Comparison of ENCODE assay signal across 7 mouse cellular contexts in genomic region chr14:54350773-54351541, GRCm38 (mm10). TPM values are rescaled to one million over a fixed set of nuclear protein-coding genes. Genes with fewer than 3 reads are reported as not detected.
DNase-seq lines count a peak whose midpoint lies in the region; TF ChIP-seq lines count a peak whose summit lies in the region.
"Not testable (repeated sequence)": the region's sequence is repeated elsewhere in the genome, so short reads cannot be mapped to it uniquely, and the experiment has no call there.

No protein-coding gene starts in this region.

- peak overlapping the region; percentile 30 for H3K4me2 ChIP-seq in myocyte (ENCODE audit: low read depth)

- not testable (repeated sequence) for TF ChIP-seq RAD21 in MEL (IDR thresholded peaks at IDR 0.05; ENCODE audit: low read depth, low read length)

- H3K79me2 ChIP-seq in MEL (ENCODE audit: control insufficient read depth, insufficient read depth, low read length, poor library complexity); myocyte (ENCODE audit: control insufficient read depth, insufficient read depth): not testable (repeated sequence)

- peak; percentile 48 for DNase-seq in CD4-positive helper T cell, adult 2 months (ENCODE audit: low read depth, low spot score)
- peak; percentile 60 for DNase-seq in MEL (ENCODE audit: low read depth, low spot score)
- DNase-seq in induced T-regulatory cell, adult 2 months (ENCODE audit: low read depth) = peak; percentile 74
- peak; percentile 46 to 62 for DNase-seq in spleen, adult 2 months (ENCODE audit: low read depth in 1 of 2, low spot score in 2 of 2)
- peak; percentile 36 for DNase-seq in thymus, postnatal 0 days (ENCODE audit: low spot score)

- peak overlapping the region; percentile 20 for H3K9ac ChIP-seq in MEL (ENCODE audit: control insufficient read depth, low read depth, low read length, poor library complexity, severe bottlenecking)

- not testable (repeated sequence) for H3K27ac ChIP-seq in MEL (ENCODE audit: control insufficient read depth, low read depth, low read length); bone marrow macrophage, adult 2 months (ENCODE audit: insufficient read depth, low read depth, low read length)
- peak overlapping the region; percentile 68 for H3K27ac ChIP-seq in spleen, adult 2 months (ENCODE audit: insufficient read depth, low read length)

- H3ac ChIP-seq in myocyte (ENCODE audit: control insufficient read depth, insufficient read length) = not testable (repeated sequence)

- not testable (repeated sequence) for H3K36me3 ChIP-seq in MEL (ENCODE audit: control insufficient read depth in 1 of 2, insufficient read depth in 2 of 2, low read length in 2 of 2); myocyte (ENCODE audit: control insufficient read depth, insufficient read depth); spleen, adult 2 months (ENCODE audit: control insufficient read depth, insufficient read depth, low read length)

- not testable (repeated sequence) for TF ChIP-seq CTCF in MEL (IDR thresholded peaks at IDR 0.05 in 2 of 3, conservative IDR thresholded peaks at IDR 0.05 in 1 of 3; ENCODE audit: control insufficient read depth in 1 of 3, insufficient read depth in 1 of 3, low read depth in 2 of 3, low read length in 3 of 3, poor library complexity in 1 of 3, severe bottlenecking in 1 of 3); bone marrow macrophage, adult 2 months (IDR thresholded peaks at IDR 0.05; ENCODE audit: low read depth, low read length); spleen, adult 2 months (IDR thresholded peaks at IDR 0.05; ENCODE audit: extremely low read depth, insufficient read depth, insufficient read length, insufficient replicate concordance)

- peak overlapping the region; percentile 47 to 77 for H3K4me3 ChIP-seq in MEL (ENCODE audit: control insufficient read depth in 1 of 2, insufficient read depth in 1 of 2, low read depth in 2 of 2, low read length in 2 of 2)
- peak overlapping the region; percentile 61 for H3K4me3 ChIP-seq in bone marrow macrophage, adult 2 months (ENCODE audit: insufficient read depth, low read length)
- not testable (repeated sequence) for H3K4me3 ChIP-seq in myocyte
- peak overlapping the region; percentile 49; the same call in 1 of the 2 replicates for H3K4me3 ChIP-seq in spleen, adult 2 months (ENCODE audit: extremely low read depth, insufficient read depth, insufficient read length)

- 33% methylated on average over 16 of the region's 16 CpGs for WGBS in spleen, adult 2 months

- not testable (repeated sequence) for TF ChIP-seq POLR2A in MEL (IDR thresholded peaks at IDR 0.05; ENCODE audit: control insufficient read depth in 1 of 2, insufficient read depth in 1 of 2, low read depth in 1 of 2, low read length in 2 of 2, poor library complexity in 1 of 2); bone marrow macrophage, adult 2 months (IDR thresholded peaks at IDR 0.05; ENCODE audit: borderline replicate concordance, low read depth, low read length); myocyte (IDR thresholded peaks at IDR 0.05; ENCODE audit: insufficient read length, low read depth); spleen, adult 2 months (IDR thresholded peaks at IDR 0.05; ENCODE audit: low read depth, low read length)

- H3K9me3 ChIP-seq in MEL (replicated peaks; ENCODE audit: insufficient read depth, low read length) = not testable (repeated sequence)

- TF ChIP-seq EP300 in MEL (IDR thresholded peaks at IDR 0.05; ENCODE audit: low read depth in 1 of 2, low read length in 2 of 2) = not testable (repeated sequence)

- not testable (repeated sequence) for H3K4me1 ChIP-seq in MEL (ENCODE audit: control insufficient read depth in 1 of 2, insufficient read depth in 2 of 2, low read length in 2 of 2); bone marrow macrophage, adult 2 months (ENCODE audit: control insufficient read depth, insufficient read depth, low read length); spleen, adult 2 months (ENCODE audit: control insufficient read depth, insufficient read depth, insufficient read length)

- not testable (repeated sequence) for H3K27me3 ChIP-seq in MEL (ENCODE audit: control insufficient read depth in 1 of 2, insufficient read depth in 2 of 2, low read length in 2 of 2); myocyte (ENCODE audit: control insufficient read depth, insufficient read depth, insufficient read length); spleen, adult 2 months (ENCODE audit: control insufficient read depth, insufficient read depth, low read length)

RNA-seq across cellular contexts. Expression of gene Oxa1l, which starts 9.7 kb away (rescaled TPM):
- 43.3 TPM in 2 replicates for total RNA-seq in MEL (2012; rRNA removed)
- 100 to 1,000 TPM in 1 of 2 experiments, not detected in 1; 143 TPM for polyA plus RNA-seq in MEL (2012; ENCODE audit: insufficient read depth in 1 of 2, insufficient read length in 2 of 2, low read depth in 1 of 2, low replicate concordance in 2 of 2, missing spikeins in 1 of 2)
- 84.0 and 93.1 TPM in 2 replicates for polyA plus RNA-seq in bone marrow macrophage, adult 2 months (2012; ENCODE audit: insufficient read depth, insufficient read length, missing spikeins)
- polyA plus RNA-seq in myocyte (2012; fragmentation: generic; extraction: Trizol) = 68.6 TPM
- polyA plus RNA-seq in spleen, adult 2 months (2012; rRNA removed) = 92.7 and 117 TPM in 2 replicates
- polyA plus RNA-seq in thymus, postnatal 0 days (2015; fragmentation: Nextera tagmentation; extraction: Ambion mirVana) = 50.9 and 53.4 TPM in 2 replicates
